Mouse (Mus musculus): Measurements from ENCODE around the gene Cpt1c.
A peak's percentile ranks its signal among the peaks of the same experiment; 100 is the strongest.

The Cpt1c gene

GRCm38 (mm10) chr7:44998501-44998955 is 23.9 kb upstream of the Cpt1c start, which contains the start of gene Bcl2l12:
Bcl2l12 (minus strand) TSS chr7:44998712.
- DNase-seq: peak; percentile 82 to 91

- no peak for DNase-seq
Observed at GRCm38 (mm10) chr7:44997940-44998428, 23.3 kb upstream of the Cpt1c start.

- DNase-seq: peak; percentile 98 to 99
Observed at GRCm38 (mm10) chr7:44997231-44997939, 22.7 kb upstream of the Cpt1c start, which contains the start of gene Irf3. Irf3 (plus strand) TSS chr7:44997648.

GRCm38 (mm10) chr7:44996672-44997071 is 22.0 kb upstream of the Cpt1c start:
- DNase-seq: no peak

- DNase-seq: no peak
Observed at GRCm38 (mm10) chr7:44986879-44987718, 12.4 kb upstream of the Cpt1c start.

GRCm38 (mm10) chr7:44986192-44986878 is 11.7 kb upstream of the Cpt1c start, which contains the start of gene Prmt1:
Prmt1 (minus strand) TSS chr7:44986568.
- DNase-seq: peak; percentile 96 to 99

GRCm38 (mm10) chr7:44985595-44986191 is 11.0 kb upstream of the Cpt1c start:
- peak; percentile 64 to 84 for DNase-seq

- DNase-seq: no peak
Observed at GRCm38 (mm10) chr7:44984833-44985164, 10.1 kb upstream of the Cpt1c start.

GRCm38 (mm10) chr7:44983944-44984832 is 9.5 kb upstream of the Cpt1c start:
- DNase-seq: no peak

GRCm38 (mm10) chr7:44983085-44983484 is 8.4 kb upstream of the Cpt1c start:
- peak; percentile 87 to 94 for DNase-seq

GRCm38 (mm10) chr7:44981539-44981938 is 6.9 kb upstream of the Cpt1c start:
- DNase-seq: no peak

- DNase-seq: no peak
Observed at GRCm38 (mm10) chr7:44978300-44978699, 3.6 kb upstream of the Cpt1c start.

- DNase-seq: no peak
Observed at GRCm38 (mm10) chr7:44975117-44975419, 417 bp upstream of the Cpt1c start.

GRCm38 (mm10) chr7:44973415-44974130 is 1.1 kb downstream of the Cpt1c start:
- no peak for DNase-seq

GRCm38 (mm10) chr7:44971142-44971541 is 3.5 kb downstream of the Cpt1c start:
- no peak for DNase-seq

- DNase-seq: peak; percentile 90 to 95
Observed at GRCm38 (mm10) chr7:44970231-44970691, 4.4 kb downstream of the Cpt1c start.

- DNase-seq: no peak
Observed at GRCm38 (mm10) chr7:44966638-44967037, 8.0 kb downstream of the Cpt1c start.

GRCm38 (mm10) chr7:44965975-44966374 is 8.7 kb downstream of the Cpt1c start:
- DNase-seq: peak in 1 of 2 experiments; percentile 58

- DNase-seq: no peak
Observed at GRCm38 (mm10) chr7:44964990-44965389, 9.7 kb downstream of the Cpt1c start.

GRCm38 (mm10) chr7:44962831-44963230 is 11.8 kb downstream of the Cpt1c start:
- peak in 1 of 2 experiments; percentile 16 for DNase-seq

GRCm38 (mm10) chr7:44962337-44962736 is 12.3 kb downstream of the Cpt1c start:
- DNase-seq: peak in 1 of 2 experiments; percentile 11
